Mouse (Mus musculus) liver, adult 2 months (tissue): Measurements from ENCODE around the gene Vti1b. TPM values are rescaled to one million over a fixed set of nuclear protein-coding genes. Genes with fewer than 3 reads are reported as not detected.
"Not testable (repeated sequence)": the region's sequence is repeated elsewhere in the genome, so short reads cannot be mapped to it uniquely, and the experiment has no call there.

Experiments
- DNase-seq: peaks from one replicate; pipeline ENCODE4 v3.0.0-alpha.2; 2011; ENCODE audit warnings: low read depth, low spot score; ENCODE audit errors: extremely low read depth
- H3K27ac ChIP-seq: fragments of 200-500 bp; replicated peaks from 2 replicates; pipeline ENCODE4 v1.5.1; 2012; ENCODE audit warnings: low read depth, mild to moderate bottlenecking, control low read depth, inconsistent platforms, low read length; ENCODE audit not compliant: insufficient read depth
- H3K27me3 ChIP-seq: fragments of 200-500 bp; 2 replicates; pipeline ENCODE4 v1.6.1; 2012; ENCODE audit warnings: mild to moderate bottlenecking, moderate library complexity, low read length, inconsistent platforms; ENCODE audit not compliant: control insufficient read depth, insufficient read depth
- H3K36me3 ChIP-seq: fragments of 200-500 bp; 2 replicates; pipeline ENCODE4 v1.6.1; 2012; ENCODE audit warnings: low read length, inconsistent platforms; ENCODE audit not compliant: control insufficient read depth, insufficient read depth
- H3K4me1 ChIP-seq: fragments of 200-500 bp; 2 replicates; pipeline ENCODE4 v1.6.1; 2011; ENCODE audit warnings: low read length; ENCODE audit not compliant: control insufficient read depth, insufficient read depth
- H3K4me3 ChIP-seq: fragments of 200-500 bp; 2 replicates; pipeline ENCODE4 v1.5.1; 2011; ENCODE audit warnings: low read depth, mild to moderate bottlenecking, control low read depth, low read length, moderate library complexity; ENCODE audit not compliant: insufficient read depth
- H3K79me2 ChIP-seq: fragments of 200-500 bp; 2 replicates; pipeline ENCODE4 v1.6.1; 2012; ENCODE audit warnings: inconsistent platforms, mild to moderate bottlenecking, low read length, moderate library complexity; ENCODE audit not compliant: control insufficient read depth, insufficient read depth
- H3K9ac ChIP-seq: fragments of 200-500 bp; 2 replicates; pipeline ENCODE4 v1.6.1; 2012; ENCODE audit warnings: low read depth, mild to moderate bottlenecking, control low read depth, inconsistent platforms, low read length
- CTCF ChIP-seq: fragments of 200-500 bp; IDR thresholded peaks from 2 replicates; pipeline ENCODE4 v1.5.1; 2011; ENCODE audit warnings: low read depth, low read length, control low read depth
- POLR2A ChIP-seq: fragments of 200-500 bp; IDR thresholded peaks from 2 replicates; pipeline ENCODE4 v1.6.1; 2011; ENCODE audit warnings: low read length, control low read depth; ENCODE audit not compliant: insufficient read depth; ENCODE audit errors: extremely low read depth
- WGBS: fragments of 180-500 bp; shearing (Covaris S2); methylation state at CpG from one replicate; pipeline ENCODE4 v1.1.7; 2018; 5-methylcytosine and 5-hydroxymethylcytosine counted together
- polyA plus RNA-seq: library from polyadenylated mRNA; depleted of rRNA; stranded (reverse); fragments of >200 nt; gene quantifications from 2 replicates; pipeline ENCODE4 v1.2.3, GENCODE M21; 2012
- total RNA-seq: library from RNA; depleted of rRNA; stranded (reverse); fragments of >200 nt; gene quantifications from 2 replicates; pipeline ENCODE4 v1.2.3, GENCODE M21; 2014

Gene Vti1b
- total and polyA plus RNA-seq, 2 experiments: 29.9 to 70.7 TPM

DNA sequence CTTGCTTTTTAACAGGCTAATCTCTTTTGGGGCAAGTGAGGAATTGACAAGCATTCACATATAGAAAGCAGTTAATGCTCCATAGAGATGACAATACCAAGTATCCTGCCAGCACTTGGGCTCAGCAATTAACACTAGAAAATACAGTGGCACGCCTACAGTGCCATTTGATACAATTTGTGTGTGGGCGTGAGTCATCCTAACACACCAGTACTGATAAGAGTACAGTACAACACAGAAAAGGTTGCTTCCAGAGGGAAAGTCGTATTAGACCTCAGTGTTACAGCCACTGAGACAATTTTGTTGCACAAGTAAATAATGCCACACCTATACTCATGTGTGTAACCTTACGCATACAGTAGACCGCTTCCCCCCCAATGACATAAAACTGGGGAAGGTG lies 24.6 kb upstream of the Vti1b start:
- Histone ChIP-seq H3K4me3 (no peak overlapping the region), H3K4me1 (no peaks in the 10 kb centered on the region), H3K27me3 (no peaks in the 10 kb centered on the region), H3K9ac (no peak overlapping the region), H3K36me3 (no peaks in the 10 kb centered on the region), H3K27ac (no peak overlapping the region), H3K79me2 (no peaks in the 10 kb centered on the region)
- no peak for DNase-seq
- no peak for TF ChIP-seq CTCF
- no peak for TF ChIP-seq POLR2A
- WGBS: 81% methylated on average over 5 of the region's 5 CpGs

GRCm38 (mm10) chr12:79193441-79193840 lies 21.0 kb upstream of the Vti1b start:
- Histone ChIP-seq H3K9ac (no peak overlapping the region), H3K4me3 (no peak overlapping the region), H3K36me3 (peaks cover 1% of the 10 kb centered on the region; the same call in 1 of the 2 replicates), H3K27me3 (no peaks in the 10 kb centered on the region), H3K4me1 (peaks cover 11% of the 10 kb centered on the region), H3K27ac (no peak overlapping the region), H3K79me2 (peaks cover 5% of the 10 kb centered on the region; the same call in 1 of the 2 replicates)
- peak; percentile 73 for TF ChIP-seq CTCF
- TF ChIP-seq POLR2A: no peak
- DNase-seq: peak; percentile 72
- WGBS: 3% methylated on average over 3 of the region's 3 CpGs

DNA sequence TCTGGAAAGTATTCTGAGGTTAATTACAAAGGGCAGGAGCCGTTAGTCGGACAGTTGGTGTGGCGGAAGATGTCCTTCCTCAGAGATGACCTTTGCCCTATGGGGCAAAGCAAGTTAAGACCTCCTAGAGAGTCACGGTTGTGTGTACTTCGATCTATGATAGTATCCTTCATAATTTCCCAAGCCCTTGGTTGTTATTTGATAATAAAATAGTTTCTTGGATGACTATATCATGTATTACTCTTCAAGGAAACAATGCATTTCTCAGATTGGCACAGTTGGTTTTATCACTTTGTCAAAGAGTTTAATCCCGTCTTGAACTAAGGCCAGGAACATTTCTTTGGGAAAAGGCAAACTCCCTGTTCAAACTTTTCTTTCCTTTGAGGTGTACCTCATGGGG lies 19.7 kb upstream of the Vti1b start, which contains the start of gene Rdh11:
Gene Rdh11 (minus strand): TSS at position 101 of the 400 bp plus-strand sequence.
- Histone ChIP-seq H3K27ac (peak within 1 kb of the TSS; percentile 71), H3K4me1 (peaks cover 11% of the 10 kb centered on the region), H3K79me2 (peaks cover 5% of the 10 kb centered on the region; the same call in 1 of the 2 replicates), H3K4me3 (peak within 1 kb of the TSS; percentile 76), H3K9ac (peak within 1 kb of the TSS; percentile 56), H3K36me3 (peaks cover 13% of the 10 kb centered on the region), H3K27me3 (no peaks in the 10 kb centered on the region)
- WGBS: 46% methylated on average over 6 of the region's 6 CpGs
- DNase-seq: no peak
- TF ChIP-seq POLR2A: no peak
- TF ChIP-seq CTCF: no peak

DNA sequence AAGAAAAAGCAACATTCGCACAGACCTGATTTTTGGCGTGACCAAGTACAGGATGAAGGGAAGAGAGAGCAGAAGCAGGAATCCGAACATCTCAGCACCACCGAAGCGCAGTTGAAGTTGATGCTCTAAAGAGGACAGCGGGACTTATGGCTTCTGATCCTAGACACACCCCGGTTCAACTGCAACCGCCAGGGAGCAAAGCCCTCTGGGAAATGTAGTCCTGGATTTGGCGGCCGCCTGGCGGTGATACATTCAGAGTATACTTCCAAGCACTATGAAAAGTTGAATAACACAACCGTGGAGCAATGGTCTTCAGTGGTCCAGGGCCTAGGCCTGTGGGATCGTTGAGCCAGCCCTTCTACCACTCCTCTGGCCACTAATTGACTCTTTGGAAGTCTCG lies 19.2 kb upstream of the Vti1b start:
- peaks cover 16% of the 10 kb centered on the region for H3K36me3 ChIP-seq
- H3K4me1 ChIP-seq: peaks cover 11% of the 10 kb centered on the region
- DNase-seq: peak; percentile 80
- no peaks in the 10 kb centered on the region for H3K27me3 ChIP-seq
- H3K27ac ChIP-seq: peak overlapping the region; percentile 71
- peak; percentile 56 for TF ChIP-seq CTCF
- TF ChIP-seq POLR2A: peak; percentile 31; the same call in 1 of the 2 replicates
- WGBS: 2% methylated on average over 14 of the region's 14 CpGs
- peak overlapping the region; percentile 76 for H3K4me3 ChIP-seq
- H3K9ac ChIP-seq: peak overlapping the region; percentile 56
- peaks cover 5% of the 10 kb centered on the region; the same call in 1 of the 2 replicates for H3K79me2 ChIP-seq

DNA sequence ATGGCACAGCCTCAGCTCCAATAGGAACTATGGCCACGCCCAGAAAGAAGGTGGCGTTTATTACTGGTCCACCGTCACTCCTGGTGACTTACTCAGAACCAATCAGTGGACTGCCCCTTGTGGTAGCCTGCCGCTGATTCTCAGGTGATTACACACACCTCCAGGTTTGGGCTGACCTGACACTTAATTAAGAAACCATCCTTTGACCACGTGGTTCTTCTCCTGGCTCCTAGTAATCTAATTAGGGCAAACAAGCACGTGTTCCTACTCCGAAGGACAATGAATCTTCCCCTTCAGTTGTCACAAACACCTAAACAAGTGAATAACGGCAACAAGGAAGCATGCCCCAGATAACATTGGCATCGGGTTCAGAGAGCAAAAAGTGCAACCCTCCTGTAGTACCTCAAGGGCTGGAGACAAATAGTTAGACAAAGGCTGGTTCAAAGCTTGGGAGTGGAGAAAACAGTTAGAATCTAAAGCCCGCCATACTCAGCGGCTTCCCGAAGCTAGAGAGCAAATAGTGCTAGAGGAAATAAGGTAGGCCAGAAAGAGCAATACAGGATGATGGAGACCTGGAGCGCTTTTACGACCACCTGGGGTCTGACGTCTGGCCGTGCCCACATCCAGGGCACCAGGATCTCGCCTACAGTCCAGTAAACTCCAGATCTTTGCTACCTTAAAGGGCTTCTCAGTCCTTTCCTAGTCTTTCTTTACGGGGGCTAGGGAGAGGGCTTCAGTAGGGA lies 18.6 kb upstream of the Vti1b start:
- peak; percentile 94 for DNase-seq
- H3K4me3 ChIP-seq: peak overlapping the region; percentile 76

GRCm38 (mm10) chr12:79185160-79185559 lies 12.7 kb upstream of the Vti1b start:
- H3K4me3 ChIP-seq, H3K9ac ChIP-seq, H3K27ac ChIP-seq, H3K4me1 ChIP-seq, H3K79me2 ChIP-seq, H3K27me3 ChIP-seq, DNase-seq: not testable (repeated sequence)
- peaks cover 54% of the 10 kb centered on the region for H3K36me3 ChIP-seq
- 95% methylated on average over 5 of the region's 6 CpGs for WGBS

More for the DNA sequence above, 18.6 kb upstream of the Vti1b start:
- Histone ChIP-seq H3K27me3 (no peaks in the 10 kb centered on the region), H3K79me2 (peaks cover 5% of the 10 kb centered on the region; the same call in 1 of the 2 replicates), H3K4me1 (peaks cover 11% of the 10 kb centered on the region), H3K9ac (peak overlapping the region; percentile 56), H3K27ac (peak overlapping the region; percentile 71), H3K36me3 (peaks cover 21% of the 10 kb centered on the region)
- TF ChIP-seq POLR2A: no peak
- no peak for TF ChIP-seq CTCF
- WGBS: 2% methylated on average over 18 of the region's 18 CpGs
